Mouse (Mus musculus) lung, adult 2 months (tissue): Measurements from ENCODE around the gene Anapc7.

Experiments used
- CTCF ChIP-seq: fragments of 200-500 bp; IDR thresholded peaks from 2 replicates; pipeline ENCODE4 v1.5.1; 2011; ENCODE audit warnings: mild to moderate bottlenecking, low read length, control low read depth; ENCODE audit not compliant: insufficient read depth
- POLR2A ChIP-seq: fragments of 200-500 bp; IDR thresholded peaks from 2 replicates; pipeline ENCODE4 v1.6.1; 2011; ENCODE audit warnings: low read depth, mild to moderate bottlenecking, control low read depth, low read length, borderline replicate concordance; ENCODE audit errors: extremely low read depth

- no peak for TF ChIP-seq CTCF
- TF ChIP-seq POLR2A = no peak
Measured at GRCm38 (mm10) chr5:122450913-122451317, 29.4 kb downstream of the Anapc7 start.
